Mouse (Mus musculus) layer of hippocampus, postnatal 25 days (tissue): ENCODE measurements around the gene Khnyn. TPM values are rescaled to one million over a fixed set of nuclear protein-coding genes. Genes with fewer than 3 reads are reported as not detected.
A peak's percentile ranks its signal among the peaks of the same experiment; 100 is the strongest.

ENCODE experiments used
- DNase-seq, 2 experiments: peaks; one replicate each; pipeline ENCODE4 v3.0.0; 2022; ENCODE audit warnings: mixed read lengths in 2 of 2, low spot score in 1 of 2; ENCODE audit errors: extremely low spot score in 1 of 2
- total RNA-seq, 2 experiments: library from RNA; stranded (reverse); gene quantifications; 2 replicates each; pipeline ENCODE4 v1.2.3; 2021

Gene Khnyn
- total RNA-seq, 2 experiments from 2014 or later = 10.5 to 12.1 TPM

DNA sequence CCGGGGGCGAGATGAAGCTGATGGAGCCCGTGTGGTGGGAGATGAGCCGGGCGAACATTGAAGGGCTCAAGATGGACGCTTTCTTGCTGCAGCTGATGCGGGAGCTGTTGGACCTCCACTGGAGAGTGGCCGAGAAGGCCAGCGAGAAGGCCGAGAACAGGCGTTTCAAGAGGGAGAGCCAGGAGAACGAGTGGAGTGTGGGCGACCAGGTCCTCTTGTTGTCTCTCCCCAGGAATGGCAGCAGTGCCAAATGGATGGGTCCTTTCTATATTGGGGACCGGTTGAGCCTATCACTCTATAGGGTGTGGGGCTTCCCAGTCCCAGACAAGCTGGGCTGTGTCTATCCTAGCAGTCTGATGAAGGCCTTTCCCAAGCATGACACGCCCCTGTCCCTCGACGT is 12.2 kb upstream of the Khnyn start:
- DNase-seq = no peak

DNA sequence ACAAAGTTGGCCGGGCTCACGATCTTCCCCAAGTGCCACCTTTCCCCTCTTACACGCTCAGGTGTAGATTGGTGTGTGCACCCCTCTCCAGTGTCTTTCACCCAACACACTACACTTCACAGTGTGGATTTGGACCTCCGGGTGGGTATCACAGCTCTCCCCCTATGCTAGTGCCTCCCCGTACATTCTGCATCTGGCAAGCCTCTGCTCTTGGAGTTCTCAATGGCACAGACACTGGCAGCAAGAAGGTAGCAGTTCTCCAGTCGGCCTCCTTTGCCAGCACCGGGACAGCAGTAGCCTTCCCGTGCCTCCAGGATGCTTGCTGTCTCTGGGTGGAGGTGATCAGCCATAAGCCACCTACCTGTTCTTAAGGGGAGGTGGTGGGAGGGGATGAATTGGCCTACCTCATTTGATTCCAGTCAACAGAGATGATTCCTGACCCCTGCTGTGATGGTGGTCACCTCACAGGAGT is 11.5 kb upstream of the Khnyn start:
- DNase-seq = no peak

DNA sequence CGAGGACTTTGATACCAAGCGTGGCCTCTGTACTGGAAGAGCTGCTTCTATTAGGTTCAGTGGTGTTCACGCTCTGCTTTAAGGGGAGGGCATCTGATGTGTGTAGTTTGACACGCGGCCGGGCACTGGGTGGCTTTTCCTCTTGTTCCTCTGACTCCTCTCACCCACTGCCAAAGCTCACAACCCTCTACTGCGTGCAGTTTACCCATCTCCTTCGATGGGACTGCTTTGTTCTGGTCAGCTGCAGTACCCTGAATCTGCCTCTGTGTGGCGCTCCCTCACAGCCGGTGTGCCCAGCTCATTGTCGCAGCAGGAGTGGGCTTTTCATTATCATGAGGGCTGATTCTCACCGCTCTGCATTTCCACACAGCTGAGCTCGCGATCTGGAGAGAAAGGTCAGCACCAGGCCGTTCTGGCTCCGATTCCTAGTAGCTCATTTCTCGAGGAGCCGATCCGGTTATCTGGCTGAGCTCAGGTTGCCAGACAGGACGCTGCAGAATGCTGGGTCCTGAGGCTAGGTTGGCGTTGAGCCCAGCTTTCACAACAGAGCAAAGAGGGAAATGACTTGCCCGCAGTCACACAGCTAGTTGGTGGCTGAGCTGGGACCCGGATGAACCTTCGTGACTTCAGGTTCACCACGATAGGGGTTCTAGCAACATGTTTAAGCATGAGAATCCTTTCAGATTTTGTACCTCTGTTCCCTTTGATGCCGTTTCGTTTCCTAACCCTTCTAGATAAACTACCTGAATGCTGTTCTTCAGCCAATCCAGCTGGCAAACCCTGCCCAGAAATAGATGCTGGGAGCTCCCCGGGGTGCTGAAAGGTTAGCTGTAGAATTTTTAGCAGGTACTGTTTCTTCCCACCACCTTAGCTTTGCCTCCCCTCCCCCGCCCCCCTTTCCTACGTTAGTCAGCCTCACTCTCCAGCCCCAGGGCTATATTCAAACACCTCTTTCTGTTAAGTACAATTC is 10.7 kb upstream of the Khnyn start:
- DNase-seq = peak; percentile 72 to 81

DNA sequence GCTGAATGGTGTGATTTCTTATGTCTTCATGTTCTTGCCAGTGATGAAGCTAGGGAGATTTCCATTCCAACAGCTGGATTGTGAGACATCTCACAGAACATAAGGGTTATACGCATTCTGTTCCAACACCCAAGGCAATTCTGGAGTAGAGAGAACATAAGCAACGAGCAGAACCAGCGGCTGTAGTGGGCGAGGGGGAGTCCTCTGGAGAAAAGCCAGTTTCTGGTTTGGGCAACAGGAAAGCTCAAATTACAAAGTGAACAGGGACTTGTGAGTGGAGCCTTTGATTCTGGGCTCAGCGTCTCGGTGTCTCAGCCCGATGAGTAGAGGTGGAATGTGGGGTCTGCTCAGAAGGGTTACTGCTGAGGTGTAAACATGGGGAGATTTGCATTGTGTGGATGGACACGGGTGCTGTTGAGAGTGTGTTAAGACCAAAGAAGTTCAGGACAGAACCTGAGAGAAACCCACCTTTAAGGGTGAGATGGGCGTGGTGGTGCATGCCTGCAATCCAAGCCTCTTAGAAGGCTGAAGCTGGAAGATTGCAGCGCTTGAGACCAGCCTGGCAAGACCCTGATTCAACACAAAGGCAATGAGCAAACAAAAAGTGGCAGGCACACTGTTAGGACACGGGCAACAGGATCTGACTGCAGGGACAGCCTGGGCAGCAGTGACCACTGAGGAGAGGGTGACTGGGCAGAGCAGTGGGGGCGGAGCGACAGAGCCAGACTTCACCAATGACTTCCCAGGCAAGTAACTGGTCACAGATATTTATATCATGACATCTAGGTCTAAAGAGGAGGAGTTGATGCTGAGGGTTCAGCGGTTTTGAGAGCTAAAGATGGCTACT is 7.1 kb upstream of the Khnyn start:
- DNase-seq = no peak

DNA sequence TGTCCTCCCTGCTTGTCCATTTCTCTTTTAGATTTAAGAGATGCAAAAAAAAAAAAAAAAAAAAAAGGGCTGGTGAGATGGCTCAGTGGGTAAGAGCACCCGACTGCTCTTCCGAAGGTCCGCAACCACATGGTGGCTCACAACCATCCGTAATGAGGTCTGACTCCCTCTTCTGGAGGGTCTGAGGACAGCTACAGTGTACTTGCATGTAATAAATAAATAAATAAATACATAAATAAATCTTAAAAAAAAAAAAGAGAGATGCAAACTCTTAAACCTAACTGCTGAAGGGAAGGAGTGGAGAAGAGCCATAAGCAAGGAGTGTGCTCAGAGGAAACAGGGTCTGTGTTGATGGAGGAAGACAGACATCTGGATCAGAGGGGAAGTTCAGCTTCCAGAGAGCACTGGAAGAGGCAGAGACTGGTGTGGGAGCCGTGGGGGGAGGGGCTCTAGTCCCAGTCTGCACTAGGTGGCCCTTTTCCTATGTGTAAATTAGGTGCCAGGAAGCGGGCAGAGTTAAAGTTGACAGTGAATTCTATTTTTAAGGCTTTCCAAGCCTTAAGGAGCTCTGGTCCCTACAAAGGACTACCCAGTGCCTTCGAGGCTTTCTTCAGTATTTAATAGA is 6.3 kb upstream of the Khnyn start:
- DNase-seq = no peak

DNA sequence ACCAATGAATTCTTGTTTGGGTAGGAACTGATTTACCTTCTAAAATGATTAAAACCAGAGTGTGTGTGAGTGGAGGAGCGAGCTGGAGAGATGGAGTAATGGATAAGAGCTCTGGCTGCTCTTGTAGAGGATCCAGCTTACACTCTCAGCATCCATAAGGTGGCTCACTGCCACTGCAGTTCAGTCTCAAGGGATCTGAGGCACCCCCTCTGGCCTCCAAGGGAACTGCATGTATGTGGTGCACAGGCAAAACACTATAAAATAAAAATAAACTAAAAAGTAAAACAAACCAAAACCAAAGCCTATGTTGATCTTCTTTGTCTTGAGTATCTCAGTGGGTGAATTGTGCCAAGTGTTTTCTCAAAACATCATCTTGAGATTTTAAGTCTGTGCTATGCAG is 5.1 kb upstream of the Khnyn start:
- peak in 1 of 2 experiments; percentile 73 for DNase-seq

DNA sequence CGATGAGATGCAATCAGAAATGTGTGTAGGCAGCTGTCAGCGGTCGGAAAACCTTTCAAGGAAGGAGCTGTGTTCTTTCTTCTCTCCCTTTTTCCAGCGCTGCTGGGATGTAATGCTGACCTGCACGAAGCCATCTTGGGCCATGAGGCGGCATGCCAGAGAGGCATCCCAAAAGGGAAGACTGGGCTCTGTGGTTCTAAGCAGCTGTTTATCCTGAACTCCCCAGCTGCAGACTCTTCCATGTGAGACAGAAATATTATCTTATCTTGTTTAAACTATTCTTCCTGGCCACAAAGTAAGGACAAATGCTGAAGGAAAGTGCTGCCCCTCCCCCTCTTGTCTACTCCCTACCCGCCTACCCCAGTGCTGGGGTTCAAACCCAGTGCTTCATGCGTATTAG is 3.8 kb upstream of the Khnyn start:
- no peak for DNase-seq

DNA sequence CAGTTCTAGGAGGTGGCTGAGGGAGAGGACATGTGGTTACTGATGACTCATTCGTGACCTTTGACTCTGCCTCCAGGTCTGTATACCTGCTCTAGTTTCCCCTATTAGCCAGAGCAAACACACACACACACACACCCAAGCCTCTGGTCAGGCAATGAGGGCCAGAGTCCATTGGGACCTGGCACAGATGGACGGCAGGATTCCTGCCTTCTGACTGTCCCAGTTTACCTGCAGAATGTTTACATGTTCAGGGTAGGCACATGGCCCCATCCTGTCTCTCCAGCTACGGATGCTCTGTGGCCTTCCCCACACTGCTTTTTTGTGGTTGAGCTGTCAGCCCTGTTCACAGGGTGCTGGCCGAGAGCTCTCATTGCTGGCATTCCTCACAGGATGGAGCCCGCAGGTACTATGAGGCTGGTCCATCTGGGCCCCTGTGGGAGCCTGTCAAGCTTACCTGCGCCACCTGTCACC is 2.5 kb upstream of the Khnyn start:
- DNase-seq = no peak

DNA sequence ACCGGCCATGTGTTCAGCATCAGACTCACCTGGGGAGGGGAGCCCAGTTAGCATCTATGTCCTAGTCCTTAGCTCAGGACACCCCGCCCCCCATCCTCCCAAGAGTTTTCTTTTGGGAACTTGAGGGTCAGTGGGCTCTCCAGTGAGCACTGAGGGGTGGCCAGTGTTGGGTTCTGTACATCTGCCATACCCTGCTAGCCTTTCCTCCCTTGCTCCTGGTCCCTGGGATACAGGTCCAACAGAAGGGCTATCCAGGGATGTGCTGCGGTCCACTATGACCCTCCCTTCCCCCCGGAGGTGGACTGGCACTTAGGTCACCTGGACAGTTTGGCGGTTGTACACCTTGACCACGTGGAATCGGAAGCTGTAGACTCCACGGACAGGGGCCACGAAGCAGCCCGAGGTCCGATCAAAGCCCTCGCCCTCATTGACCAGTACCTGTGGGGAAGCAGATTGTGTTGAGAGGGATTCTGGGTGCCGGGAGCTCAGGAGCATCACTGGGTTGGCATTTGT is 1.5 kb upstream of the Khnyn start:
- no peak for DNase-seq

DNA sequence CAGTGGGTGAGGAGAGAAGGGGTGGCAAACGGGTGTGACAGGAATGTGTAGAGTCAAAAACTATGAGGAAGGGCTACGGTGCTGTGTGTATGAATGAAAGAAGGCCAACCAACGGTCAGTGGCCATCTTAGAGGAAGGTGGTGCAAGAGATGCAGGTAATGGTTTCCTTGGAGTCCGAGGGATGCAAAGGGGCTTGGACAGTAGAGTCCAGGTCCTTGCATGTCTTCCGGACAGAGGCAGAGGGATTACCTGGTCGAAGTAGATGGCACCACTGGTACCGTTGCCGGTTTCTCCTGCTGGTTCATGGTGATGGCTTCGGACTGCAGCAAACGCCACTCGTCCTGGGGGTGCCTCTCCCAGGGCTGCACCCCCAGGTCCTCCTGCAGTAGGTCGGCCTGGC is 1.1 kb upstream of the Khnyn start:
- no peak for DNase-seq

DNA sequence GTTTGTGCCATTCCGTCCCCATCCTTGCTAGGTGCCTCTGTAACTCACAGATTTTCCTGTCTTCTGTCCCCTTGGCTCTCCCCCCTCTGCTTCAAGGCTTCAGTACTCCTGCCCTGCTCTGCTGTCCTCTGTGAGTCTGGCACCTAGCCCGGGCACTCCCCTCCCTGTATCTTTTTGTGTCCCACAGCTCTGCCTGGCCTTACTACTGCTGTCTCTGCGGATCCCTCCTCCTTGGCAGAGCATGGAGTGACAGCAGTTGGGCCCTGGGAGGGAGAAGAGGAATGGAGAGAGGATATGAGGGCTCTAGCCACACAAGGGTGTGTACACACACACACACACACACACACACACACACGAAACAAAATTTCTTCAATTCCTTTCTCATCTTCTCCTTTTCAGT is 581 bp upstream of the Khnyn start, which contains the start of gene Cbln3:
TSS of gene Cbln3 (minus strand) at position 227 of the 400 bp plus-strand sequence.
- no peak for DNase-seq

DNA sequence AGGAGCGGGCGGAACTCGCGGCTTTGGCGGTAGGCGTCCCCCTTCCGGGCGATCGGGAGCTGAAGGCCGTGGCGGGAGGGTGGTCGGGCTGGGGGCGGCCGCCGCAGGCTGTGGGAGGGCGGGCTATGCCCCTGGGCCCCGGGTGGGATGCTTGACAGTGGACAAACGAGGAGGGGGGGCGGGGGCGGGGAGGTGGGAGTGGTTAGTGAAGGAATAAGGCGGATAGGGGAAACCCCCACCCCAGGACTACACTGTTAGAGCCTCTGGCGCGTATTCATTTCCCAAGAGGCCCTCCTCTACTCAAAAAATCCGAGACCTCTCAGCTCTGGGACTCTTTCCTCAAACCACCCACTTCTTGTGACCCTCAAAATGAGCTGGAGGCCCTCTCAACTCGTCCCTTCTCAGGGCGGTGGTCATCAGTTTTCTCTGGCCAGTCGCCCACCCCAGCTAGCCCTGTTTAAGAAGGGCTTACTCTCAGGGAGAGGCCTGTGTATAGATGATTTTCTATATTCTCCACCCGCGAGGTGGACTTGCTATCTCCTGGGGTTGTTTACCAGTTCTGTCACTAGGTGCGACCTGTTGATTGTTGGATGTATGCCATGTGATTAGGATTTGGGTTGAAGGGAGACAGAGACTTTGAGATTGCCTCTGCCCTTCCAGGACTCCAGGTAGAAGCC is 505 bp downstream of the Khnyn start:
- no peak for DNase-seq

DNA sequence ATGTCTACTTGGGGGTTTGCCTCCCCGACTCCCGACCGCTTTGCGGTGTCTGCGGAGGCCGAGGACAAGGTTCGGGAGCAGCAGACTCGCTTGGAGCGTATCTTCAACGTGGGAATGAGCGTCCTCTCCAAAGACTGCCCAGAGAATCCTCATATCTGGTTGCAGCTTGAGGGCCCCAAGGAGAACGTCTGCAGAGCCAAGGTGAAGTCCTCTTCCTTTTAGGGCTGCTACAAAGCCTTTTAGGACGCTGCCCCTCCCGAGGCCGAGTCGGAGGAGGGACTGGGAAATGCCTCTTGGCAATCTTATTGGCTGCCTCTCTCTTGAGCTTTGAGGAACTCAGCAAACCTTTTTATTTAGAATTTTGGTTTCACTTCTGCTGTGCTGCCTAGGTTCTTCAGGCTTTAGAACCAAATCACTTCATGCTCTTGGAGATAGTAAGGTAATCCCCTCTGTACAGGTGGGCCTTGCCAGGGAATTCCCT is 1.1 kb downstream of the Khnyn start:
- peak in 1 of 2 experiments; percentile 32 for DNase-seq

DNA sequence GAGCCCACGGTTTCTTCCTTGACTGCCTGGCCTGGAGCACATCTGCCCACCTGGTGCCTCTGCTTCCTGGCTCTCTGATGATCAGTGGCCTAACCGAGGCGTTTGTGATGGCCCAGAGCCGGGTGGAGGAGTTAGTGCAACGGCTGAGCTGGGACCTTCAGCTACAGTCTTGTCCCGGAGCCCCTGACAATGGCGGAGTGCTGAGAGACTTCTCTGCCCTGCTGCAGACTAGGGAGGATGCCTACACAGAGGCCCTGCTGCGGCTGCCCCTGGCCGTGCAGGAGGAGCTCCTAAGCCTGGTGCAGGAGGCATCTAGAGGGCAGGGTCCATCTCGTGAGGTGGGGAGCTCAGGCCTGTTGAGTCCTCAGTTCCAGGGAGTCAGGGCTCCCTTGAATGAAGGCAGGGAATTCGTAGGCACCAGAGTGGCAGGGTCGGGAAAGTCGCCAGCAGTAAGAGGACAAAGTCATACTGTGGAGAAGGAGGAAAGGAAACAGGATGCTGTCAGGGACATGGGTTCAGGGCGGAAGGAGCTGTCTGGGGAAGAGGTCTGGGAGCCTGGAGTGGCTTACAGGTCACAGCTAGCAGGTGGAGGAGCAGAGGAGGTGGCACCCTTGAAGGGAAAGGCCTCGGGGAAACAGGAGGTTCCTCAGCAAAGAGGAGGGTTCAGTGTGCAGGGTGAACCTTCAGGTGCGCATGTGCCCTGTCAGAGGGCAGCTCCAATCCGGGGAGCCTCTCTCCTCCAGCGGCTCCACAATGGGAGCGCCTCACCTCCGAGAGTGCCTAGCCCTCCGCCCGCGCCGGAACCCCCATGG is 2.0 kb downstream of the Khnyn start:
- no peak for DNase-seq

DNA sequence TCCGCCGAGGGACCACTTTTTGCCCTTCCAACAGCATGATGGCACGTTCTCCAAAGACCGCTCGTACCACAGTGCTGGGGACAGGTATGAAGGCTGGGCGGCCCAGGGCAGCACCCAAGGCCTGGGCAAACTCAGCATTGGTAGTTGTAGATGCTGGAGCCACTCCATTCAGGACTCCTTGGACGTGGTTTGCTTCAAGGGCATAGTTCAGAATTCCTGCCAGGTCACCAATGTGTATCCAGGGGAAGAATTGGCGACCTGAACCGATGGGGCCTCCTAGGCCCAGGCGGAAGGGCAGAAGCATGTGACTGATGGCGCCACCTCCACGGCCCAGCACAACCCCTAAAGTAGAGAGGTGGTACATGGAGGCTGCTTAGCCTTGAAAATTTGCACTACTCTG is 12.9 kb downstream of the Khnyn start:
- DNase-seq = no peak

DNA sequence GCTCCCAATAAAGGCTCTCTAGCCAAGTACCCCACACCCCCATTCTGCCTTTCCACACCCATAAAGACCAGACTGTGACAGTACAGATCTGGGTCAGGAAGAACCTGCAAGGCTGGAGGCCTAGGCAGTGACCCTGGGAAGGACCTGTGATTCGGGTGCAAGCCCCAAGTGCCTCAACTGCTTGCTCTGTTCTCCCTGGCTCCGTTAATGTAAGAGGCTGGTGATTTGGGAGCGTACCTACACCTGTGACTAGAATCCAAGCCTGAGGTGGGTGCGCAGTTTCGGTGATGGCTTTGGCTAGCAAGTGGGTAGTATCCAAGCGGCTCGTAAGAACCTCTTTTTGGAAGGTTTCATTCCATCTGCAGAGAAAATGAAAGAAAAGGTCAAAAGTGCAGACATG is 14.2 kb downstream of the Khnyn start:
- no peak for DNase-seq

DNA sequence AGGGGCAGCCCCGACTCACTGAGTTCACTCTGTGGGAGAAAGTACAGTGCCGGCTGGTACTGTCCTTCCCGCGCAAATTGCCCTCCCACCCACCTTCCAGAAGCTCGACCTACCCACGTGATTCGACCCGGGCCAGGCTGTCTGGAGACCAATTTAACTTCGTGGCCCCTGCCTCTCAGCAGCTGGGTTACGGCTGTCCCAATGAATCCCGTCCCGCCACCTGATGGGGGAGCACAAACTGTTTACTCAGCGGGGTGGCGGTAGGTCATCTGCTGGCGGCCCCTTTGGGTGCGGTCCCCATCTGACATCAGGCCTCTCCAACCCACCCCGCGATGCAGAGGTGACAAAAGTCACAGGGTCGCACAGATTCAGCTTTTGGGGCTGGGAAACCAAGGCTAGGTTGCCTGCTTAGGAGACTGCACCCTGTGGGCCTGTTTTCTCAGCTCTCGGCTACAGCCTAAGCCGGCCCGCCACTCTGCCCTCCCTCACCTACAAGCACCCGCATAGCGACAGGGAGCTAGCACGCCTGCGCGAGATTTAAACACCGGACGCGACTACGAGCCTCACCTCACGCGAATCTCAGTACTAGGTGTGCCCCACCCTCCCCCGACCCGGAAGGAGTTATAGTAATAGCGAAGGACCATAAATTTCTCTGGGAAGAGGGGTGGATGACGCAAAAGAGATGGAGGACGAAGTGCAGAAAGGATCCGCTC is 15.1 kb downstream of the Khnyn start, which contains the start of gene Sdr39u1:
TSS of gene Sdr39u1 (minus strand) at position 593 of the 713 bp plus-strand sequence.
- DNase-seq = peak; percentile 67 to 73

DNA sequence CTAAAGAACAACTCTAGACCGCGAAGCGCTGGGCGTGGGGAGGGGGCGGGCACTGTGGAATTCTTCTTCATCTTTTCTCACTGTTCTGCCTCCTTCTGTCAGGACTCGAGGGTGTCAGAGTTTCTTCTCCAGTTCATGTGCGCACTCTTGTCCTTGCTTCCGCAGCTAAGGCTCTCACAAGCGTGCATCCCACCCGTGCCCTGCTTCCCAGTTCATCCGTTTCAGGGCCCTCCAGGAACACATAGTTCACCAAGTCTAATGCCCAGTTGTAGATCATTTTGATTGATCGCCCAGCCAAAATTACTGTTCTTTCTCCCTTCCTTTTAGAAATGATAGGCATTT is 15.6 kb downstream of the Khnyn start:
- DNase-seq = no peak
